Mouse (Mus musculus) retina, postnatal 1 day (tissue): ENCODE data around the gene Slc45a1.
A peak's percentile ranks its signal among the peaks of the same experiment; 100 is the strongest.
"Not testable (repeated sequence)": the region's sequence is repeated elsewhere in the genome, so short reads cannot be mapped to it uniquely, and the experiment has no call there.

Experiments used
- DNase-seq: peaks from one replicate; pipeline ENCODE4 v3.0.0-alpha.2; 2012

The Slc45a1 gene

DNA sequence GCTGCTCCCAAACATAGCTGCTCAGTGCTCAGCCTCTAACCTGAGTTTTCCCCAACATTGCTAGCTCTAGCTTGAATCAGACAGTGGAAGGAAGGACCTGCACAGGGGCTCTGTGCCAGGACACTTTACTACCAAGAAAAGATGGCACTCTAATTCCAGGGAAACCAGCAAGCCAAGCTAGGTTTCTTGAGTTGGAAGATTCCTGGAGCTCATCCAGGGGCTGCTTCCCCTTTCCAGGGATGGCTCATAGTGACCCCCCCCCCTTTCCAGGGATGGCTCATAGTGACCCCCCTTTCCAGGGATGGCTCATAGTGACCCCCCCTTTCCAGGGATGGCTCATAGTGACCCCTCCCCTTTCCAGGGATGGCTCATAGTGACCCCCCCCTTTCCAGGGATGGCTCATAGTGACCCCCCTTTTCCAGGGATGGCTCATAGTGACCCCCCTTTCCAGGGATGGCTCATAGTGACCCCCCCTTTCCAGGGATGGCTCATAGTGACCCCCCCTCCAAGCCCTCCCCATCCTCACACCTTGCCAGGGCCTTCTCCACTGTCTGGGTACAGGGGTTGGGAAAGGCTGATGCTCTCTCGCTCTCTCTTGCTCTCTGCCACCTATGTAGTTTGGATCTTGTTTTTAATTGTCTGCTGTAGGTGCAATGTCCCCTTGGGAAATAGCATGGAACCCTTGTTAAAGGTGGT, 48.5 kb downstream of the Slc45a1 start:
- no peak for DNase-seq

- DNase-seq: no peak
Measured at GRCm38 (mm10) chr4:150601489-150601888, 50.5 kb downstream of the Slc45a1 start.

- DNase-seq: not testable (repeated sequence)
Measured at GRCm38 (mm10) chr4:150600503-150600902, 51.5 kb downstream of the Slc45a1 start.

GRCm38 (mm10) chr4:150599119-150599992, 52.6 kb downstream of the Slc45a1 start:
- no peak for DNase-seq

GRCm38 (mm10) chr4:150598686-150599085, 53.3 kb downstream of the Slc45a1 start:
- DNase-seq: no peak

GRCm38 (mm10) chr4:150595991-150596390, 56.0 kb downstream of the Slc45a1 start:
- no peak for DNase-seq

DNA sequence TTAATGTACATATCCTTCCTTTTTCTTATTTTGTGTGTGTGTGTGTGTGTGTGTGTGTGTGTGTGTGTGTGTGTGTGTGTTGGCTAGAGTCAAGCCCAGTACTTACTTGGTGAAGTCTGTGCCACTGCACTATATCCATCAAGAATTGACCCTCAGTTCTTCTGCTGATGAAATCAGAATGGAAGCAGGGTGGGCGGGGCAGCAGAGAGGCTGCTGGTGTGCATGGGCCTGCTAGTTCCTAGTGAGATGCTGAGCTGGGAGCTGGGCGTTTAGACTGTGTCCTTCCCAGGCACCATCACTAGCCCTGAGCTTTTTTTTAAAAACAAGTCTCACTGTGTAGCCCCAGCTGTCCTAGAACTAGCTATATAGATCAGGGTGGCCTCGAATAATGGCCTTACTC, 56.9 kb downstream of the Slc45a1 start:
- DNase-seq: no peak

DNA sequence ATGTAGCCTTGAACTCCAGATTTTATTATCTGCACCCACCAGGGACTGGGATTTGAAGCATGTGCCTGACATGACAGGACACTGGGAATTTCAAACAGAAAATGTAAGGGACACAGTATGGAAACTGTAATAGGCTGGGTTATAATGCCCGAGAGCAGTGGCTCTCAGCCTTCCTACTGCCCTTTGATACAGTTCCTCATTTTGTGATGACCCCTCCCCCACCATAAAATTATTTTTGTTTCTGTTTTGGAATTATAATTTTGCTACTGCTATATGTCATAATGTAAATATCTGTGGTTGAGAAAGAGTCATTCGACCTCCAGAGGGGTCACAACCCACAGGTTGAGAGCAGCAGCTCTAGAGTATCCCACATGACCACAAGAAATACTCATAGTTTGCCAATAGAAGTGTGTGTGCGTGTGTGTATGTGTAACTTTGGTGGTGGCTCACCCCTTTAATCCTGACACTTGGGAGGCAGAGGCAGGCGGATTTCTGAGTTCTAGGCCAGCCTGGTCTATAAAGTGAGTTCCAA, 57.6 kb downstream of the Slc45a1 start:
- DNase-seq: no peak

DNA sequence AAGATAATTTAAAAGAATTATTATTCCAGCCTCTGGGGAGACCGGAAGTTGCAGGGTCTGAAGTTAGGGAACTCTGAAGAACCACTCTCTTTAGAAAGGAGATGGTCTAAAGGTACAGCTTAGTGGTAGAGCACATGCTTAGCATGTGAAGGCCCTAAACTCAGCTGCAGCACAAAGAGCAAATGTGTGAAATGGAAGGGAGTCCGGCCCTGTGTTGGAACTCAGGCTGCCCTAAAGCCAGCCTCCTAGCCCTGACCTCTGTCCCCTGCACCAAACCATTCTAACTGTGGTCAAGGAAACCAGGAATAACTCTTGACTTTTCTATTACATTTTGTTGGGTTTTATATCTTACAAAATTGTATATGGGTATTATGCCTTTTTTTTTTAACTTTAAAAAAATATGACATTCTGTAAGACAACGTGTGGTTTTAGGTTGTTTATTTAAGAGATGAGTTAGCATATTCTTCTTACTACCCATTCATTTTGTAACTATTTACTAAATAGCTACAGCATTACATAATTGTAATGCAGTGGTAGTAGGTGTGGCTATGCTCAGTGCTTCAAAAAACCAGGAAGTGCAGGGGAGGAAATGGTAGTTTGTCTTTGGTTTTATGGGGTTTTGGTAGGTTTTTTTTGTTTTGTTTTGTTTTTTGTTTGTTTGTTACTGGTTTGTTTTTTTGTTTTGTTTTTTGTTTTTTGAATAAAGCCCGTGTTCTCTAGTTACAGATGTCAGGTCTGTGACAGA, 58.3 kb downstream of the Slc45a1 start:
- DNase-seq: no peak

DNA sequence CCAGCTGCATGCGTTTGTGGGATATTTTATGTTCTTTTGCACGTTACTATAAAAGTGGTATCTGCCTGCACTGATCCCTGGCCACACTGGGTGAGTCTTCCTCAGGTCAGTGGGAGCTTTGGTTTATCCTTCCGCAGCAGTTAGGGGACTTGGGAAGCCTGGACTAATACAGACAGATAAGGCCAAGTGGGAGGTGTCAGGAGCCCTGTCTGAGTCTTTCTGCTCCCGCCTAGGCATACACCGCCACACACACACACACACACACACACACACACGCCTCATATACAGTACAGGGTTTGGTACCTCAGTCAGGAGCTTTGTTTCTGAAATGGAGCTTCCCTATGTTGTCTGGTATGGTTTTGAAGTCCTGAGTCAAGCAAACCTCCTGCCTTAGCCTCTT, 59.9 kb downstream of the Slc45a1 start:
- DNase-seq: no peak

- DNase-seq: no peak
Measured at GRCm38 (mm10) chr4:150591602-150592001, 60.4 kb downstream of the Slc45a1 start.

DNA sequence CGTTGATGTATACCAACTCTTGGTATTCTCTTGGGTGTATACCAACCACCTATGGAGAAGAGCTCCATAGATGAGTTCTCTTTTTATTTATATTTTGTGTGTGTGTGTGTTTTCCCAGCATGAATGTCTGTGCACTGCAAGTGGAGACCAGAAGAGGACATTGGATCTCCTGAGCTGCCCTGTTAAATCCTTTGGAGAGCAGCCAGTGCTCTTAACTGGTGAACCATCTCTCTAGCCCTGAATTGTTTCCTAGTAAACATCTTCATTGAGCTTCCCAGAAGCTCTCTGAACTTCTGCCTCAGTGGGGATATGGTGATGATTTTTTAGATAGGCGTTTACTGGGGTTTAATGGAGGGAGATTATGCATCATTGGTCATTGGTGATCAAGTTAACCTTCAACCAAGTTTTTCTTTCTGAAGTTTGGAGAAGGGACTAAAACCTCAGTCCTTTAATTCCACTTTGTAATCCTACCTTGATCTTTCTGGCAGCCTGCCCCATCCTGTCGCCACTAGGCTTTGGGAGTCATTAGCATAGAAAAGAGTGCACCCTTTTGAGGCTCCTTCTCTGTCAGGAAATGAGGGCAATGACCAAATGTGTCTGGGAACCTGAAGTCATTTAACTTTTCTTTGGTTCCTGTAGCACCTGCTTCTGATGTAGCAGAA, 61.2 kb downstream of the Slc45a1 start:
- no peak for DNase-seq

DNA sequence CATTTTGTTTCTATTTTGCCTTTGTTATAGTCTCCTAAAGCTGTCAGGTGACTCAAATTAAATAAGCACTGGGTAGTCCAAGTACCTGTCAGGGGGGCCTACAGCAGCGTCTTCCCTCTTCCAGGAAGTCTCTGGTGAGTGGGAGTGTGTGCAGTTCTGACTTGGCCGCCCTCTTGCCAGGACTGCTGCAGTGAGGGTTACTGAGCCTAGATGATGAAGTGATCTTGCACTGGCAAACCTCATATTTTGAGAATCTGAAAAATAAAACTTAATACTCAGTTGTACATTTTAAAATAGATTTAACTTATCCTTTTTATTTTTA, 63.7 kb downstream of the Slc45a1 start:
- DNase-seq: no peak

DNA sequence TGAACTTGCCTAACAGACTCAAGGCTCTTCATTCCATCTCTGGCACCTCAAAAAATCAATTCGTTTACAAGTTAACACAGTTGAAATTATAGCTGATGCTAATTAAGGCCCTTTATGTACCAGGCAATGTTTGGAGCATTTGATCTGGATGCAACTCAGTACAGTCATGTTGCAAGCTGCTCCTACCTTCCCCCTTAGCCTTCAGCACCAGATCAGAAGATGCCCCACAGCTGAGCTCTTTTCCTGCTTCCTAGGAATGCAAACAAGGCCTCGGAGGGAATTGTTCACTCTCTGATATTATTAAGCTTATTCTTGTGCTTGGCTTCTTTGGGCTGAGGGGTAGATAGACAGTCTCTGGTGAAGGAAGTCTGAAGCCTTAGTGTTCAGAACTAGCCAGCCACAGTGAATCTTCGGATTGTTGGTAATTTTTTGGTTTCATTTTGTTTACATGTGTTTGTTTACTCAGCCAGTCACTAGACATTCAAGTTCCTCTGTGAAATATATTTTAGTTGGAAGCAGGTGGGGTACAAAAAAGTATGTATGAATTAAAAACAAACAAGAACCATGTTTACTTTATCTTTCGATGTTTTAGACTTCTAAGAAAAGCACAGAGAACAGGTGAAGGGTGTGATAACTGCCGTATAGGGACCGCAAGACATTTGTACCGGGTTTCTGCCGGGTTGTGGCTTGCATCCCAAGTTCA, 64.2 kb downstream of the Slc45a1 start:
- DNase-seq: no peak

DNA sequence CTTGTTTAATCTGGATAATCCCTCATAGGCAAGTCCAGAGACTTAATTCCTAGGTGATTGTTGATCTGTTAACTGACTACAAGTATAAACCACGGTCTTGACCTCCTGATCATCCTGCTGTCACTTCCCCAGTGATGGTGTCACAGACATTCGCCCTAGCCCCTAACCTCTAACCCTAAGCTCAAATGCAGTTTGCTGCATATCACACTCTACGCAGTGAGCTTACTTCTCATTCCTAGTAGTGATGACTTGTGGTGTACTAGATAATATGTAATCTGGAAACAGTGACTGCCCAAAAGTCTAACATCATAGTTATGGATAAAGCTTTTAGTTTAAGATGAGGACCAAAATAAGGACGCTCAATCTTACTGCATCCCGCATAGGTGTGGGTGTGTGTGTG, 65.7 kb downstream of the Slc45a1 start:
- DNase-seq: no peak

DNA sequence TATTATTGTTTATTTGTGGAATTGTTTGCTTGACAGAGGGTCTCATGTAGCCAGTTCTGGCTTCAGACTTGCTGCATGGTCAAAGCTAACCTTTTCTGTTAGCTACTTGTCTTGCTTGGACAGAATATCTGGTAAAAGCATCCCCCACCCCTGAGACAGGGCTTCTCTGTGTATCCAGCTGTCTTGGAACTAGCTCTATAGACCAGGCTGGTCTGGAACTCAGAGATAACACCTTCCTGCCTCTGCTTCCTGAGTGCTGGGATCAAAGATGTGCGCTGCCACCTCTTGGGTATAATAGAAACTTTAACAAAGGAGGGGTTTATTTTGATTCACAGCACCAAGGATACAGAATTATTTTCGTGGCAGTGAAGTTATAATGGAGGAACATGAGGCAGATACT, 66.2 kb downstream of the Slc45a1 start:
- DNase-seq: no peak

- no peak for DNase-seq
Measured at GRCm38 (mm10) chr4:150583777-150584135, 68.2 kb downstream of the Slc45a1 start.

DNA sequence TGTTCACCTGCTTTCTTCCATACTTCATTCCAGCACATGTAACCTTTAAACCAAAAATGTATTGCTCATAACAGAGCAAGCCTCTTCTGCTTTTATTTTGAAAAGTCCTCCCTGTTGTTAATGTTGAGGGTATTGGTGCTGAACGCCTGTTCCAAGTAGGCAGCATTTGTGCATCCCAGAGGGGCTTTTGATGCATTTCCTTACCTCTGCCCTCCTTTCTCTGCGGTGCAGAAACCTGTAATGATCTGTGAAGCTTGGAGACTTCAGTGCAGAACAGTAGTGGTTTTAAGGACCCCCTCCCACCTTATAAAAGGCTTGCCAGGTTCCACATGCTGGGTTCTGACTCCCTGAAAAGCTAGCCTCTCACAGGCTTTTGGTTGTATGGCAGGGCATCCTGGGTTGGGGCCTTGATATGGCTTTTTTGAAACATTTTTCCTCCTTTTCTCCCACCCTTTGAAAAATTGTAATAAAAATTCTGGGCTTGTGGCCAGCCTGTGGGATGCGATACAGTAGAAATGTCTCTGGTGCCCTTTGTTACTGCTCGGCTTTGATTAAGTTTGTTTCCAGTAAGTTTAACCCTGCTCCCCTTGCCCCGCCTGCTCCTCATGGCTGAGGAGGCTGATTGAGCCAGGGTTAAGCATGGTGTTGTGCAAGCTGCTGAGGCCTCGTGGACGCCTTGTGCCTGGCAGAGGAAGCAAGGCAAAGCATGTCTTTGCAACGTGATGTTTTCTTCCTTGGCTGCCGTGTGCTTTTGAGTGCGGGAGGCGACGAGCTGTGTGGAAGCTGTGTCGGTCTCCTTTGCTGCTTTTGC, 68.8 kb downstream of the Slc45a1 start:
- DNase-seq: peak; percentile 49

DNA sequence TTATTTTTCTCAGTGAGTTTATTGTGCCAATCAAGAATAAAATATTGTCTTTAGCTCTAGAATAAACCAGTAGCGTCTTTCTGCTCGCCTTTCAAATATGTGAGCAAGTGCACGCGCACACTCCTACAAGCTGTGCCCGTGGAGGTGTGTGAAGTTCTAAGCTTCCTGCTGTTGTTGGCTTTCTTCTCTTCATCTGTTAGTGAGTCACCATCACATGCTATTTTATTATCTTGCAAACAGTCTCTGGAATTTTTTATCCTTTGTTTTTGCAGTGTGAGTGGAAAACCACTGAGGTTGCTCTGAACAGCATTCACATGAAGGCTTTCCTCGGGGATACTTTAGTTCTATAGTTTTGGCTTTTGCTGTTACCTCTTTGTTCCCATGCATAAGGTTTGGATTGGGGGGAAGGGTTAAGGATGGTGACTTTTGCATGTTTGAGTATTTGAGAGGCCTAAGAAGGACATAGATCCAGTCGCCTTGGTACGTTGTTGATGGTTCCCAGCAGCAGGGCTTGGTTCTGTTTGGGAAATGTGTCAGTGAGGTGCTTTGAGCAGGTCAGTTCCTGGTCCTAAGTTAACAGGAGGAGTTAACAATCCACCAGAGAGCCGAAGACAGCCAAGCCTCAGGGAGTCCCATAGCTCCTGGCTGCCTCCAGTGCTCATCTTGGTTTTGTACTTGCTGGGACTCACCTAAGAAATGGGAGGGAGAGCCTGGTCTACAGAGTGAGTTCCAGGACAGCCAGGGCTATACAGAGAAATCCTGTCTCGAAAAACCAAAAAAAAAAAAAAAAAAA, 69.8 kb downstream of the Slc45a1 start:
- no peak for DNase-seq
